Mouse (Mus musculus) testis, adult 2 months (tissue): Measurements from ENCODE around the gene Dlk1.

Experiments used
- CTCF ChIP-seq: fragments of 200-500 bp; IDR thresholded peaks from 2 replicates; pipeline ENCODE4 v1.5.1; 2012; ENCODE audit warnings: low read depth, mild to moderate bottlenecking, inconsistent platforms, low read length, moderate library complexity; ENCODE audit not compliant: control insufficient read depth, insufficient read depth, insufficient replicate concordance
- POLR2A ChIP-seq: fragments of 200-500 bp; IDR thresholded peaks from 2 replicates; pipeline ENCODE4 v1.6.1; 2012; ENCODE audit warnings: low read depth, mild to moderate bottlenecking, inconsistent platforms, low read length, moderate library complexity; ENCODE audit not compliant: control insufficient read depth

GRCm38 (mm10) chr12:109508495-109509454 is 56.2 kb downstream of the Dlk1 start:
- TF ChIP-seq POLR2A (no peak), CTCF (no peak)
